Mouse (Mus musculus): ENCODE measurements around the gene Zbtb16. TPM values are rescaled to one million over a fixed set of nuclear protein-coding genes. Genes with fewer than 3 reads are reported as not detected.

Gene Zbtb16
- polyA plus RNA-seq, 1 experiment from 2014 or later, result 6.6 TPM

GRCm38 (mm10) chr9:48803460-48804240 is 32.4 kb downstream of the Zbtb16 start:
- H3K36me3 ChIP-seq (ENCODE audit: control insufficient read depth, insufficient read depth, low read length), result no peaks in the 10 kb centered on the region
- ATAC-seq (replicated peaks; ENCODE audit: low FRiP score), result no peak

GRCm38 (mm10) chr9:48802374-48802773 is 33.6 kb downstream of the Zbtb16 start:
- no peaks in the 10 kb centered on the region for H3K4me1 ChIP-seq (replicated peaks; ENCODE audit: control insufficient read depth, insufficient read depth, low read length)
- H3K9me3 ChIP-seq (ENCODE audit: control insufficient read depth, low read length), result no peaks in the 10 kb centered on the region
- no peak for ATAC-seq (replicated peaks; ENCODE audit: low FRiP score)
- no peak for DNase-seq (ENCODE audit: low spot score)
- H3K27ac ChIP-seq (ENCODE audit: low read depth, low read length), result no peak overlapping the region
- no peak overlapping the region for H3K4me2 ChIP-seq (ENCODE audit: low read depth, low read length, severe bottlenecking)
- no peaks in the 10 kb centered on the region for H3K27me3 ChIP-seq (ENCODE audit: control insufficient read depth, insufficient read depth, low read length)
- H3K36me3 ChIP-seq (ENCODE audit: control insufficient read depth, insufficient read depth, low read length), result no peaks in the 10 kb centered on the region
- H3K4me3 ChIP-seq (ENCODE audit: low read depth, low read length), result no peak overlapping the region
- 64% methylated on average over 5 of the region's 5 CpGs for WGBS
- no peak overlapping the region for H3K9ac ChIP-seq (ENCODE audit: low read length)

More at GRCm38 (mm10) chr9:48803460-48804240, 32.4 kb downstream of the Zbtb16 start:
- WGBS, result 92% methylated on average over 27 of the region's 27 CpGs
- Histone ChIP-seq H3K4me2 (ENCODE audit: low read depth, low read length, severe bottlenecking) (no peak overlapping the region), H3K4me1 (replicated peaks; ENCODE audit: control insufficient read depth, insufficient read depth, low read length) (no peaks in the 10 kb centered on the region), H3K9ac (ENCODE audit: low read length) (no peak overlapping the region), H3K27ac (ENCODE audit: low read depth, low read length) (no peak overlapping the region), H3K4me3 (ENCODE audit: low read depth, low read length) (no peak overlapping the region), H3K9me3 (ENCODE audit: control insufficient read depth, low read length) (no peaks in the 10 kb centered on the region), H3K27me3 (ENCODE audit: control insufficient read depth, insufficient read depth, low read length) (no peaks in the 10 kb centered on the region)
- DNase-seq (ENCODE audit: low spot score), result no peak

- H3K4me3 ChIP-seq (ENCODE audit: low read depth, low read length), result no peak overlapping the region
- no peak for ATAC-seq (replicated peaks; ENCODE audit: low FRiP score)
- WGBS, result 82% methylated on average over 5 of the region's 5 CpGs
- no peaks in the 10 kb centered on the region for H3K27me3 ChIP-seq (ENCODE audit: control insufficient read depth, insufficient read depth, low read length)
- H3K27ac ChIP-seq (ENCODE audit: low read depth, low read length), result no peak overlapping the region
- H3K9ac ChIP-seq (ENCODE audit: low read length), result no peak overlapping the region
- no peaks in the 10 kb centered on the region for H3K4me1 ChIP-seq (replicated peaks; ENCODE audit: control insufficient read depth, insufficient read depth, low read length)
- no peak for DNase-seq (ENCODE audit: low spot score)
- H3K36me3 ChIP-seq (ENCODE audit: control insufficient read depth, insufficient read depth, low read length), result no peaks in the 10 kb centered on the region
- no peak overlapping the region for H3K4me2 ChIP-seq (ENCODE audit: low read depth, low read length, severe bottlenecking)
- H3K9me3 ChIP-seq (ENCODE audit: control insufficient read depth, low read length), result no peaks in the 10 kb centered on the region
Measured at GRCm38 (mm10) chr9:48801322-48801721, 34.7 kb downstream of the Zbtb16 start.

GRCm38 (mm10) chr9:48800627-48801026 is 35.4 kb downstream of the Zbtb16 start:
- no peaks in the 10 kb centered on the region for H3K27me3 ChIP-seq (ENCODE audit: control insufficient read depth, insufficient read depth, low read length)

GRCm38 (mm10) chr9:48798044-48798443 is 38.0 kb downstream of the Zbtb16 start:
- Histone ChIP-seq H3K36me3 (ENCODE audit: control insufficient read depth, insufficient read depth, low read length) (no peaks in the 10 kb centered on the region), H3K27me3 (ENCODE audit: control insufficient read depth, insufficient read depth, low read length) (no peaks in the 10 kb centered on the region), H3K4me1 (replicated peaks; ENCODE audit: control insufficient read depth, insufficient read depth, low read length) (peaks cover 15% of the 10 kb centered on the region), H3K4me3 (ENCODE audit: low read depth, low read length) (no peak overlapping the region), H3K4me2 (ENCODE audit: low read depth, low read length, severe bottlenecking) (no peak overlapping the region), H3K9ac (ENCODE audit: low read length) (no peak overlapping the region), H3K9me3 (ENCODE audit: control insufficient read depth, low read length) (no peaks in the 10 kb centered on the region), H3K27ac (ENCODE audit: low read depth, low read length) (no peak overlapping the region)
- ATAC-seq (replicated peaks; ENCODE audit: low FRiP score) (no peak), DNase-seq (ENCODE audit: low spot score) (no peak)
- WGBS, result 80% methylated on average over 6 of the region's 6 CpGs

More at GRCm38 (mm10) chr9:48800627-48801026, 35.4 kb downstream of the Zbtb16 start:
- Histone ChIP-seq H3K4me3 (ENCODE audit: low read depth, low read length) (no peak overlapping the region), H3K36me3 (ENCODE audit: control insufficient read depth, insufficient read depth, low read length) (no peaks in the 10 kb centered on the region), H3K9me3 (ENCODE audit: control insufficient read depth, low read length) (no peaks in the 10 kb centered on the region), H3K4me1 (replicated peaks; ENCODE audit: control insufficient read depth, insufficient read depth, low read length) (peaks cover 3% of the 10 kb centered on the region; the same call in 1 of the 2 replicates), H3K27ac (ENCODE audit: low read depth, low read length) (no peak overlapping the region), H3K4me2 (ENCODE audit: low read depth, low read length, severe bottlenecking) (no peak overlapping the region), H3K9ac (ENCODE audit: low read length) (no peak overlapping the region)
- ATAC-seq (replicated peaks; ENCODE audit: low FRiP score), result no peak
- WGBS, result 87% methylated on average over 8 of the region's 8 CpGs
- DNase-seq (ENCODE audit: low spot score), result no peak

GRCm38 (mm10) chr9:48796267-48796822 is 39.7 kb downstream of the Zbtb16 start:
- no peaks in the 10 kb centered on the region for H3K36me3 ChIP-seq (ENCODE audit: control insufficient read depth, insufficient read depth, low read length)
- no peak overlapping the region for H3K4me2 ChIP-seq (ENCODE audit: low read depth, low read length, severe bottlenecking)
- no peak overlapping the region for H3K4me3 ChIP-seq (ENCODE audit: low read depth, low read length)
- DNase-seq (ENCODE audit: low spot score), result no peak
- ATAC-seq (replicated peaks; ENCODE audit: low FRiP score), result no peak
- no peaks in the 10 kb centered on the region for H3K9me3 ChIP-seq (ENCODE audit: control insufficient read depth, low read length)
- no peak overlapping the region for H3K9ac ChIP-seq (ENCODE audit: low read length)
- WGBS, result 64% methylated on average over 11 of the region's 11 CpGs
- no peaks in the 10 kb centered on the region for H3K27me3 ChIP-seq (ENCODE audit: control insufficient read depth, insufficient read depth, low read length)
- no peak overlapping the region for H3K27ac ChIP-seq (ENCODE audit: low read depth, low read length)
- H3K4me1 ChIP-seq (replicated peaks; ENCODE audit: control insufficient read depth, insufficient read depth, low read length), result peaks cover 15% of the 10 kb centered on the region

- WGBS, result 38% methylated on average over 10 of the region's 10 CpGs
- Histone ChIP-seq H3K4me2 (ENCODE audit: low read depth, low read length, severe bottlenecking) (no peak overlapping the region; the same call in 1 of the 2 replicates), H3K36me3 (ENCODE audit: control insufficient read depth, insufficient read depth, low read length) (no peaks in the 10 kb centered on the region), H3K27ac (ENCODE audit: low read depth, low read length) (no peak overlapping the region), H3K9ac (ENCODE audit: low read length) (no peak overlapping the region), H3K9me3 (ENCODE audit: control insufficient read depth, low read length) (no peaks in the 10 kb centered on the region), H3K4me1 (replicated peaks; ENCODE audit: control insufficient read depth, insufficient read depth, low read length) (peaks cover 15% of the 10 kb centered on the region), H3K27me3 (ENCODE audit: control insufficient read depth, insufficient read depth, low read length) (no peaks in the 10 kb centered on the region), H3K4me3 (ENCODE audit: low read depth, low read length) (no peak overlapping the region)
- no peak for ATAC-seq (replicated peaks; ENCODE audit: low FRiP score)
- no peak for DNase-seq (ENCODE audit: low spot score)
Measured at GRCm38 (mm10) chr9:48795740-48796139, 40.3 kb downstream of the Zbtb16 start.

- H3K27me3 ChIP-seq (ENCODE audit: control insufficient read depth, insufficient read depth, low read length), result no peaks in the 10 kb centered on the region
- ATAC-seq (replicated peaks; ENCODE audit: low FRiP score), result no peak
- H3K4me2 ChIP-seq (ENCODE audit: low read depth, low read length, severe bottlenecking), result peak overlapping the region; percentile 12; the same call in 1 of the 2 replicates
- no peak overlapping the region for H3K27ac ChIP-seq (ENCODE audit: low read depth, low read length)
- peaks cover 17% of the 10 kb centered on the region for H3K4me1 ChIP-seq (replicated peaks; ENCODE audit: control insufficient read depth, insufficient read depth, low read length)
- WGBS, result 10% methylated on average over 8 of the region's 8 CpGs
- no peaks in the 10 kb centered on the region for H3K36me3 ChIP-seq (ENCODE audit: control insufficient read depth, insufficient read depth, low read length)
- H3K4me3 ChIP-seq (ENCODE audit: low read depth, low read length), result no peak overlapping the region
- no peaks in the 10 kb centered on the region for H3K9me3 ChIP-seq (ENCODE audit: control insufficient read depth, low read length)
- peak overlapping the region; percentile 30; the same call in 1 of the 2 replicates for H3K9ac ChIP-seq (ENCODE audit: low read length)
- DNase-seq (ENCODE audit: low spot score), result no peak
Measured at GRCm38 (mm10) chr9:48795095-48795494, 40.9 kb downstream of the Zbtb16 start.

All from forebrain, embryonic 11.5 days (tissue).